Mouse (Mus musculus) kidney, embryonic 14.5 days (tissue): ENCODE measurements at regions not wholly inside any gene's neighbourhood (a gene's known extent, or its start where the extent isn't known, plus 50 kb on each side); places are given as distances from the start of the nearest gene placed in this dataset.

Experiments
- ATAC-seq: fragments of 200-750 bp; cut with Nextera tagmentation; 2 replicates; pipeline ENCODE4 v1.8.0; 2017; ENCODE audit warnings: moderate number of reproducible peaks, mild to moderate bottlenecking, moderate TSS enrichment, moderate library complexity; ENCODE audit not compliant: low FRiP score, low TSS enrichment
- H3K27ac ChIP-seq: fragments of 300-500 bp; sonication (generic); 2 replicates; pipeline ENCODE4 v1.5.1; 2014; ENCODE audit warnings: low read depth, mild to moderate bottlenecking, low read length, moderate library complexity, mixed read lengths
- H3K27me3 ChIP-seq: fragments of 300-500 bp; sonication (generic); 2 replicates; pipeline ENCODE4 v1.6.1; 2014; ENCODE audit warnings: mild to moderate bottlenecking, low read length; ENCODE audit not compliant: control insufficient read depth, insufficient read depth
- H3K36me3 ChIP-seq: fragments of 300-500 bp; sonication (generic); 2 replicates; pipeline ENCODE4 v1.6.1; 2014; ENCODE audit warnings: low read length, mixed read lengths; ENCODE audit not compliant: control insufficient read depth, insufficient read depth
- H3K4me1 ChIP-seq: fragments of 300-500 bp; sonication (generic); 2 replicates; pipeline ENCODE4 v1.6.1; 2014; ENCODE audit warnings: low read length, mixed read lengths; ENCODE audit not compliant: control insufficient read depth, insufficient read depth
- H3K4me2 ChIP-seq: fragments of 300-500 bp; sonication (generic); replicated peaks from 2 replicates; pipeline ENCODE4 v1.6.1; 2014; ENCODE audit warnings: low read depth, mild to moderate bottlenecking, low read length
- H3K4me3 ChIP-seq: fragments of 300-500 bp; sonication (generic); 2 replicates; pipeline ENCODE4 v1.5.1; 2014; ENCODE audit warnings: mild to moderate bottlenecking, low read length
- H3K9ac ChIP-seq: fragments of 300-500 bp; sonication (generic); 2 replicates; pipeline ENCODE4 v1.6.1; 2014; ENCODE audit warnings: low read depth, mild to moderate bottlenecking, low read length, moderate library complexity
- H3K9me3 ChIP-seq: fragments of 300-500 bp; sonication (generic); 2 replicates; pipeline ENCODE4 v1.6.1; 2016; ENCODE audit warnings: low read length; ENCODE audit not compliant: control insufficient read depth
- WGBS: fragments of 180-500 bp; shearing (Covaris S2); extraction: QIAGEN DNeasy Blood & Tissue Kit; methylation state at CpG from one replicate; pipeline ENCODE4 v1.1.7; 2014; 5-methylcytosine and 5-hydroxymethylcytosine counted together

- Histone ChIP-seq H3K27ac (no peak overlapping the region), H3K4me1 (no peaks in the 10 kb centered on the region), H3K4me3 (no peak overlapping the region), H3K9me3 (no peaks in the 10 kb centered on the region), H3K36me3 (no peaks in the 10 kb centered on the region), H3K9ac (no peak overlapping the region), H3K4me2 (no peak overlapping the region), H3K27me3 (no peaks in the 10 kb centered on the region)
- ATAC-seq: no peak
- WGBS: 84% methylated on average over 2 of the region's 2 CpGs
These were observed 212.7 kb upstream of the Mon1b start for GRCm38 (mm10) chr8:113422651-113423050.

- Histone ChIP-seq H3K27me3 (no peaks in the 10 kb centered on the region), H3K36me3 (no peaks in the 10 kb centered on the region)
These were observed 196.3 kb upstream of the Mon1b start for GRCm38 (mm10) chr8:113439088-113439487.

DNA sequence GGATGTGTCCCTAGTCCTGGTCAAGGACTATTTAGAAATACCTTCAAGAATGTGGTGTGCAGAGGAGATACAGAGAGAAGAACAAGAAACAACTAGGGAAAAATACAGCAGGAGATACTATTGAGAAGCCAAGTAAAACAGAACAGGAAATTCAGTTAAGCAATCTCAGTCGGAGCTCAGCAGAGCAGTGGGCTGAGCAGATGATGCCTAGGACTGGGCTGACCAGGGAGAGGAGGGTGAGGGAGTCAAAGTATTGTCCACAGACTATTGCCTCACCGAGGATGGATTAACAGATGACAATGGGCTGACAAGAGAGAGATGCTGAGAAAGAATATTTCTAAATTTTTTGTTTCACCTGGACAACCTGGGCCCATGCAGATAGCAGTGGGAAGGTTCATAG is 181.4 kb upstream of the Mon1b start:
- WGBS: 78% methylated on average over 2 of the region's 2 CpGs
- H3K4me2 ChIP-seq: no peak overlapping the region
- ATAC-seq: no peak
- no peaks in the 10 kb centered on the region for H3K27me3 ChIP-seq
- H3K9ac ChIP-seq: no peak overlapping the region
- H3K36me3 ChIP-seq: no peaks in the 10 kb centered on the region
- no peaks in the 10 kb centered on the region for H3K9me3 ChIP-seq
- H3K4me3 ChIP-seq: no peak overlapping the region
- H3K4me1 ChIP-seq: no peaks in the 10 kb centered on the region
- H3K27ac ChIP-seq: no peak overlapping the region

More at GRCm38 (mm10) chr8:113439088-113439487, 196.3 kb upstream of the Mon1b start:
- Histone ChIP-seq H3K4me1 (no peaks in the 10 kb centered on the region), H3K4me2 (no peak overlapping the region), H3K9ac (no peak overlapping the region), H3K4me3 (no peak overlapping the region), H3K27ac (no peak overlapping the region), H3K9me3 (no peaks in the 10 kb centered on the region)
- WGBS: 48% methylated on average over 7 of the region's 7 CpGs
- no peak for ATAC-seq

GRCm38 (mm10) chr8:113464625-113465024 is 170.8 kb upstream of the Mon1b start:
- no peak for ATAC-seq
- H3K27me3 ChIP-seq: no peaks in the 10 kb centered on the region
- no peak overlapping the region for H3K4me2 ChIP-seq
- no peak overlapping the region for H3K9ac ChIP-seq
- 82% methylated on average over 9 of the region's 9 CpGs for WGBS
- H3K27ac ChIP-seq: no peak overlapping the region
- no peaks in the 10 kb centered on the region for H3K4me1 ChIP-seq
- no peak overlapping the region for H3K4me3 ChIP-seq
- no peaks in the 10 kb centered on the region for H3K9me3 ChIP-seq
- no peaks in the 10 kb centered on the region for H3K36me3 ChIP-seq

GRCm38 (mm10) chr8:113465156-113465555 is 170.2 kb upstream of the Mon1b start:
- H3K27ac ChIP-seq: no peak overlapping the region
- no peak overlapping the region for H3K4me3 ChIP-seq
- no peak overlapping the region for H3K4me2 ChIP-seq
- no peaks in the 10 kb centered on the region for H3K27me3 ChIP-seq
- no peaks in the 10 kb centered on the region for H3K4me1 ChIP-seq
- 60% methylated on average over 11 of the region's 11 CpGs for WGBS
- ATAC-seq: no peak
- no peaks in the 10 kb centered on the region for H3K36me3 ChIP-seq
- no peaks in the 10 kb centered on the region for H3K9me3 ChIP-seq
- H3K9ac ChIP-seq: no peak overlapping the region

DNA sequence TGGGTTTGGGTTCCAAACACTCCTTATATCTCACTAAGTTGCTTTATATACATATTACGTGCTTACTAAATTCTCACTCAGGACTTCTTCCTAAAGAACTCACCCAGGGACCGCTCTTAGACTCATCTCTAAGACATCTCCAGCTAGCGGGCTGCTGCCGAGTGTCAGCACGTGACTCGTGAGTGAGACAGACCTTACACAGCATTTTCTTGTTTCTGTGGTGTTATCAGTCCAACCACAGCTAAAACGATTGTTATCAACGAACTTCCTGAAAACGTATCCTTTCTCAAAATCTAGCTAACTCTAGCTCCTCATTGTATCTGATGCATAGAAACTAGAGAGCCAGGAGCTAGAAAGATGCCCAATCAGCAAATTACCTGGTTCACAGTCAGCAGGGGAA is 168.7 kb upstream of the Mon1b start:
- H3K4me3 ChIP-seq: no peak overlapping the region
- H3K9me3 ChIP-seq: no peaks in the 10 kb centered on the region
- H3K27me3 ChIP-seq: no peaks in the 10 kb centered on the region
- H3K36me3 ChIP-seq: no peaks in the 10 kb centered on the region
- 89% methylated on average over 9 of the region's 9 CpGs for WGBS
- no peak overlapping the region for H3K27ac ChIP-seq
- H3K4me1 ChIP-seq: no peaks in the 10 kb centered on the region
- ATAC-seq: no peak
- H3K4me2 ChIP-seq: no peak overlapping the region
- H3K9ac ChIP-seq: no peak overlapping the region

DNA sequence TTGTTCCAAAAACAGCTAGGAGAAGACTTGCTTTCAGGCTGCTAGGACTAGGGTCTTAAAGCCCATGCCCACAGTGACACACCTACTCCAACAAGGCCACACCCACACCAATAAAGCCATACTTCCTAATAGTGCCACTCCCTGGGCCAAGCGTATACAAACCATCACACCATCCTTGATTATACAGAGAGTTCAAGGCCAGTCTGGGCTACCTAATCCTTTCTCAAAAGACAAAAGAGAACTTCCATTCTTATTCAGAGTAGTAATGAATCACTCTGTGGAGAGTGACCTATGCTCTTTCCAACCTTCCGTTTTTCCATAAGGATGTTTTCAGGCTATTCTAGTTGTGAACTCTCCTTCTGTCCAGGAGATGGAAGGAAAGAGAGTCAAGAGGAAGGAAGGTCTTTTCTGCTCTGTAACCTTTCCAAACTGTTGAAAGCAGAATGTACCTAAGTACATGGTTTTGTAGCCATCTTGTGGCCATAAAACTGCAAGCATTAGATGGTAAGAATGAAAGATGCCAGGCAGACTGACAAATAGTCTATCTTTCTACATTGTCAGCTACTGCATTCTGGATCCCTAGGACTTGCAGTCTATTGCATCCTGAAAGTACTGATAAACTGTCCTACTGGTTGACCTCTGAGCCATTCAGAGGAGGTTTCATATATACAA is 145.8 kb upstream of the Mon1b start:
- no peak overlapping the region for H3K4me2 ChIP-seq
- 79% methylated on average over 2 of the region's 2 CpGs for WGBS
- no peaks in the 10 kb centered on the region for H3K27me3 ChIP-seq
- H3K36me3 ChIP-seq: no peaks in the 10 kb centered on the region
- no peak for ATAC-seq
- no peak overlapping the region for H3K27ac ChIP-seq
- no peak overlapping the region for H3K4me3 ChIP-seq
- no peaks in the 10 kb centered on the region for H3K9me3 ChIP-seq
- no peaks in the 10 kb centered on the region for H3K4me1 ChIP-seq
- H3K9ac ChIP-seq: no peak overlapping the region

DNA sequence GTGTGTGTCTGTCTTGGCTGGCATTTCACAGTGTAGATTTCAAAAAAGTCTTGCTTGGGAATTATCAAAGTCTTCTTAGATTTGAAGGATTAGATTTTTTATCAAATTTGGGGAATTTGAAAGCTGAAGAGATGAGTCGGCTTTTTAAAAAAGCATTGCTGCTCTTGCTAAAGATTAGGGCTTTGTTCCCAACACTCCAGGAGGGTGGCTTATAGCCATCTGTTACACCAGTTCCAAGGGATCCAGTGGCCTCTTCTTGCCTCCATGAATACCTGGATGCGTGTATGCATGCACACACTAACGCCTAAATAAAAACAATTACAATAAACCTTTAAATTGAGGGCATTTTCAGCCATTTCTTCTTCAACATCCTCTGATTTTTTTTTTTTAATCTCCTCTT is 144.5 kb upstream of the Mon1b start:
- Histone ChIP-seq H3K27ac (no peak overlapping the region), H3K4me3 (no peak overlapping the region), H3K36me3 (no peaks in the 10 kb centered on the region), H3K9me3 (no peaks in the 10 kb centered on the region), H3K27me3 (no peaks in the 10 kb centered on the region), H3K4me1 (no peaks in the 10 kb centered on the region), H3K9ac (no peak overlapping the region), H3K4me2 (no peak overlapping the region)
- no peak for ATAC-seq
- WGBS: 87% methylated on average over 3 of the region's 3 CpGs

DNA sequence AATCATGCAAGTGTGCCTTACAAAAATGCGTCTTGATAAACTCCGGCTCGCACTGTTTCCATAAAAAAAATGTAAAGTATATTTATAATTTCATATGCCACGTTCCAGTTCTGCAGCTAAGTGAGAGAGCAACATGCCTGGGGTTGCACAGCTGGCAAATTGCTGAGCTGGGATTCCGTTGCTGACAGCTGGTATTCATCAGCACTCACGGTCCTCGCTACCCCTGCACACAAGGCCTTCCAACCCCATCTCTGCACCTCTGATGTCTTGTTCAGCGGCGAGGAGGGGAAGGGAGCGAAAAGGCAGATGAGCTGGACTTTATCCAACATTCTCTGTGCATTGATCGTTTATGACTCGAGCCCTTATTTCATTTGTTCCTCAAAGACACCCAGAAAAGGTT is 138.5 kb upstream of the Mon1b start:
- no peaks in the 10 kb centered on the region for H3K27me3 ChIP-seq
- no peak overlapping the region for H3K4me3 ChIP-seq
- ATAC-seq: peak; percentile 57; the same call in 1 of the 2 replicates
- no peak overlapping the region for H3K27ac ChIP-seq
- H3K4me1 ChIP-seq: no peaks in the 10 kb centered on the region
- 62% methylated on average over 12 of the region's 12 CpGs for WGBS
- no peaks in the 10 kb centered on the region for H3K36me3 ChIP-seq
- no peaks in the 10 kb centered on the region for H3K9me3 ChIP-seq
- no peak overlapping the region for H3K9ac ChIP-seq
- H3K4me2 ChIP-seq: no peak overlapping the region
